Mouse (Mus musculus) intestine, embryonic 14.5 days (tissue): ENCODE results near the gene Tmem123. TPM values are rescaled to one million over a fixed set of nuclear protein-coding genes. Genes with fewer than 3 reads are reported as not detected.
A peak's percentile ranks its signal among the peaks of the same experiment; 100 is the strongest.

Experiments
- ATAC-seq: fragments of 200-750 bp; cut with Nextera tagmentation; replicated peaks from 2 replicates; pipeline ENCODE4 v1.8.0; 2017; ENCODE audit warnings: low read depth, moderate number of reproducible peaks, moderate TSS enrichment, moderate library complexity; ENCODE audit not compliant: low FRiP score, low TSS enrichment
- DNase-seq: peaks from one replicate; pipeline ENCODE4 v3.0.0-alpha.2; 2018; ENCODE audit warnings: low spot score
- H3K27ac ChIP-seq: fragments of 300-500 bp; sonication (generic); 2 replicates; pipeline ENCODE4 v1.5.1; 2014; ENCODE audit warnings: low read depth, mild to moderate bottlenecking, control low read depth
- H3K27me3 ChIP-seq: fragments of 300-500 bp; sonication (generic); replicated peaks from 2 replicates; pipeline ENCODE4 v1.6.1; 2014; ENCODE audit warnings: low read length, control low read depth; ENCODE audit not compliant: control insufficient read depth, insufficient read depth
- H3K36me3 ChIP-seq: fragments of 300-500 bp; sonication (generic); 2 replicates; pipeline ENCODE4 v1.6.1; 2014; ENCODE audit warnings: low read length, control low read depth; ENCODE audit not compliant: control insufficient read depth, insufficient read depth
- H3K4me1 ChIP-seq: fragments of 300-500 bp; sonication (generic); replicated peaks from 2 replicates; pipeline ENCODE4 v1.6.1; 2014; ENCODE audit warnings: low read length, control low read depth, mixed read lengths; ENCODE audit not compliant: control insufficient read depth, insufficient read depth
- H3K4me2 ChIP-seq: fragments of 300-500 bp; sonication (generic); 2 replicates; pipeline ENCODE4 v1.6.1; 2014; ENCODE audit warnings: low read length
- H3K4me3 ChIP-seq: fragments of 300-500 bp; sonication (generic); 2 replicates; pipeline ENCODE4 v1.5.1; 2014; ENCODE audit warnings: low read depth, low read length, control low read depth, mixed read lengths
- H3K9ac ChIP-seq: fragments of 300-500 bp; sonication (generic); 2 replicates; pipeline ENCODE4 v1.6.1; 2014; ENCODE audit warnings: mild to moderate bottlenecking, low read length
- H3K9me3 ChIP-seq: fragments of 300-500 bp; sonication (generic); 2 replicates; pipeline ENCODE4 v1.6.1; 2016; ENCODE audit warnings: low read length, control low read depth; ENCODE audit not compliant: control insufficient read depth
- WGBS: fragments of 180-500 bp; shearing (Covaris S2); extraction: QIAGEN DNeasy Blood & Tissue Kit; methylation state at CpG from one replicate; pipeline ENCODE4 v1.1.7; 2014; 5-methylcytosine and 5-hydroxymethylcytosine counted together
- polyA plus RNA-seq: library from polyadenylated mRNA; unstranded; fragments of >200 nt; fragmentation: Nextera tagmentation; extraction: Ambion mirVana; gene quantifications from 2 replicates; pipeline ENCODE4 v1.2.1, GENCODE M21; 2014

Gene Tmem123
- 92.2 and 101 TPM in 2 replicates for polyA plus RNA-seq

- Histone ChIP-seq H3K4me1 (peaks cover 7% of the 10 kb centered on the region; the same call in 1 of the 2 replicates), H3K4me3 (peak within 1 kb of the TSS; percentile 57), H3K27me3 (no peaks in the 10 kb centered on the region), H3K9me3 (peaks cover 2% of the 10 kb centered on the region; the same call in 1 of the 2 replicates), H3K36me3 (peaks cover 2% of the 10 kb centered on the region; the same call in 1 of the 2 replicates), H3K9ac (peak within 1 kb of the TSS; percentile 62), H3K4me2 (peak within 1 kb of the TSS; percentile 70), H3K27ac (peak within 1 kb of the TSS; percentile 74)
- DNase-seq (peak; percentile 99), ATAC-seq (peak; percentile 98)
- under 1% methylated on average over 51 of the region's 52 CpGs for WGBS
Observed at GRCm38 (mm10) chr9:7763614-7764300, at the start of gene Tmem123. TSS of gene Tmem123 (plus strand) at chr9:7764041.

GRCm38 (mm10) chr9:7714062-7714907 lies 49.6 kb upstream of the Tmem123 start:
- no peak overlapping the region for H3K4me3 ChIP-seq
- no peak overlapping the region for H3K9ac ChIP-seq
- no peaks in the 10 kb centered on the region for H3K9me3 ChIP-seq
- 40% methylated on average over 4 of the region's 4 CpGs for WGBS
- no peak overlapping the region for H3K27ac ChIP-seq
- no peak overlapping the region for H3K4me2 ChIP-seq
- H3K4me1 ChIP-seq, result no peaks in the 10 kb centered on the region; the same call in 1 of the 2 replicates
- peak; percentile 65 for DNase-seq
- H3K27me3 ChIP-seq, result no peaks in the 10 kb centered on the region
- ATAC-seq, result peak; percentile 27; the same call in 1 of the 2 replicates
- H3K36me3 ChIP-seq, result no peaks in the 10 kb centered on the region

- H3K36me3 ChIP-seq, result no peaks in the 10 kb centered on the region
- H3K9me3 ChIP-seq, result no peaks in the 10 kb centered on the region
- DNase-seq (no peak), ATAC-seq (no peak; the same call in 1 of the 2 replicates)
- H3K4me2 ChIP-seq, result no peak overlapping the region
- no peaks in the 10 kb centered on the region for H3K27me3 ChIP-seq
- no peak overlapping the region for H3K27ac ChIP-seq
- no peaks in the 10 kb centered on the region; the same call in 1 of the 2 replicates for H3K4me1 ChIP-seq
- H3K9ac ChIP-seq, result no peak overlapping the region
- no peak overlapping the region for H3K4me3 ChIP-seq
- 66% methylated on average over 2 of the region's 2 CpGs for WGBS
Observed at GRCm38 (mm10) chr9:7714908-7715175, 49.0 kb upstream of the Tmem123 start.

- no peak for DNase-seq
- no peaks in the 10 kb centered on the region for H3K36me3 ChIP-seq
- H3K9ac ChIP-seq, result no peak overlapping the region
- no peak overlapping the region for H3K4me3 ChIP-seq
- no peaks in the 10 kb centered on the region for H3K27me3 ChIP-seq
- WGBS, result 76% methylated on average over 1 of the region's 1 CpGs
- H3K9me3 ChIP-seq, result no peaks in the 10 kb centered on the region
- no peak overlapping the region for H3K27ac ChIP-seq
- H3K4me1 ChIP-seq, result no peaks in the 10 kb centered on the region
- ATAC-seq, result no peak
- no peak overlapping the region for H3K4me2 ChIP-seq
Observed at GRCm38 (mm10) chr9:7721543-7721942, 42.3 kb upstream of the Tmem123 start.

- no peak for DNase-seq
- Histone ChIP-seq H3K9me3 (no peaks in the 10 kb centered on the region), H3K36me3 (no peaks in the 10 kb centered on the region), H3K27ac (no peak overlapping the region), H3K4me2 (no peak overlapping the region), H3K9ac (no peak overlapping the region), H3K4me1 (no peaks in the 10 kb centered on the region), H3K4me3 (no peak overlapping the region), H3K27me3 (no peaks in the 10 kb centered on the region)
- WGBS, result 83% methylated on average over 4 of the region's 4 CpGs
- no peak for ATAC-seq
Observed at GRCm38 (mm10) chr9:7728997-7729396, 34.8 kb upstream of the Tmem123 start.

GRCm38 (mm10) chr9:7742696-7743095 lies 21.1 kb upstream of the Tmem123 start:
- Histone ChIP-seq H3K4me1 (no peaks in the 10 kb centered on the region), H3K9me3 (no peaks in the 10 kb centered on the region), H3K27me3 (no peaks in the 10 kb centered on the region), H3K4me3 (no peak overlapping the region), H3K9ac (no peak overlapping the region), H3K36me3 (no peaks in the 10 kb centered on the region), H3K27ac (no peak overlapping the region), H3K4me2 (no peak overlapping the region)
- ATAC-seq, result no peak
- WGBS, result 85% methylated on average over 1 of the region's 1 CpGs
- no peak for DNase-seq

- Histone ChIP-seq H3K4me1 (no peaks in the 10 kb centered on the region), H3K4me3 (no peak overlapping the region), H3K36me3 (no peaks in the 10 kb centered on the region), H3K27ac (no peak overlapping the region), H3K9ac (no peak overlapping the region), H3K9me3 (no peaks in the 10 kb centered on the region), H3K27me3 (no peaks in the 10 kb centered on the region), H3K4me2 (no peak overlapping the region)
- ATAC-seq (no peak), DNase-seq (no peak)
- 63% methylated on average over 1 of the region's 1 CpGs for WGBS
Observed at GRCm38 (mm10) chr9:7744156-7744555, 19.7 kb upstream of the Tmem123 start.

GRCm38 (mm10) chr9:7748881-7749280 lies 15.0 kb upstream of the Tmem123 start:
- DNase-seq, result no peak
- Histone ChIP-seq H3K4me3 (no peak overlapping the region), H3K4me2 (no peak overlapping the region), H3K27me3 (no peaks in the 10 kb centered on the region), H3K27ac (no peak overlapping the region), H3K9ac (no peak overlapping the region), H3K4me1 (no peaks in the 10 kb centered on the region), H3K9me3 (no peaks in the 10 kb centered on the region), H3K36me3 (no peaks in the 10 kb centered on the region)
- no peak for ATAC-seq
- 76% methylated on average over 3 of the region's 3 CpGs for WGBS
